Mouse (Mus musculus): ENCODE data around the gene Tex28. TPM values are rescaled to one million over a fixed set of nuclear protein-coding genes. Genes with fewer than 3 reads are reported as not detected.

Tex28 gene
- total and polyA plus RNA-seq, 3 experiments: not detected

- H3K36me3 ChIP-seq (ENCODE audit: control insufficient read depth, insufficient read depth, low read length): no peaks in the 10 kb centered on the region
- H3K79me2 ChIP-seq (replicated peaks; ENCODE audit: control insufficient read depth, insufficient read depth, low read length): no peaks in the 10 kb centered on the region
- H3K4me1 ChIP-seq (ENCODE audit: control insufficient read depth, insufficient read depth, low read length): no peaks in the 10 kb centered on the region
- H3K27me3 ChIP-seq (ENCODE audit: control insufficient read depth, insufficient read depth, low read length): no peaks in the 10 kb centered on the region
- peak overlapping the region; percentile 57 for H3K27ac ChIP-seq
- H3K4me3 ChIP-seq: peak overlapping the region; percentile 43
- DNase-seq: peak; percentile 64 to 70
- WGBS: 18% methylated on average over 10 of the region's 10 CpGs
- peak overlapping the region; percentile 47 for H3K9ac ChIP-seq (ENCODE audit: low read depth, low read length)
- TF ChIP-seq POLR2A (IDR thresholded peaks at IDR 0.05; ENCODE audit: insufficient read depth, low read depth, low read length) (0 out of 2 replicates have a peak, but pooled peaks have one; percentile 15), EP300 (IDR thresholded peaks at IDR 0.05; ENCODE audit: insufficient read depth, low read depth, low read length) (0 out of 2 replicates have a peak, but pooled peaks have one; percentile 46), CTCF (IDR thresholded peaks at IDR 0.05) (peak; percentile 66)
- intact Hi-C loops (cut with DNase I): loop anchor here (2.0 to 5.0 kb wide), 3 partner anchors 93 to 297 kb away; partner anchors contain the start of gene Irak1
Observed at GRCm38 (mm10) chrX:74115511-74115910, 52.1 kb downstream of the Tex28 start.

- Histone ChIP-seq H3K9ac (ENCODE audit: low read depth, low read length) (no peak overlapping the region), H3K79me2 (replicated peaks; ENCODE audit: control insufficient read depth, insufficient read depth, low read length) (no peaks in the 10 kb centered on the region), H3K4me1 (ENCODE audit: control insufficient read depth, insufficient read depth, low read length) (no peaks in the 10 kb centered on the region), H3K36me3 (ENCODE audit: control insufficient read depth, insufficient read depth, low read length) (no peaks in the 10 kb centered on the region), H3K4me3 (no peak overlapping the region), H3K27me3 (ENCODE audit: control insufficient read depth, insufficient read depth, low read length) (no peaks in the 10 kb centered on the region), H3K27ac (no peak overlapping the region)
- no peak for TF ChIP-seq EP300 (IDR thresholded peaks at IDR 0.05; ENCODE audit: insufficient read depth, low read depth, low read length)
- intact Hi-C loops (cut with DNase I): loop anchor here (2.0 kb wide), 1 partner anchor 299 kb away; no protein-coding TSS in a partner anchor
- no peak for DNase-seq
Observed at GRCm38 (mm10) chrX:74114036-74114435, 53.6 kb downstream of the Tex28 start.

GRCm38 (mm10) chrX:74108747-74109146 lies 58.9 kb downstream of the Tex28 start:
- no peak for TF ChIP-seq CTCF (IDR thresholded peaks at IDR 0.05)
- no peak for TF ChIP-seq POLR2A (IDR thresholded peaks at IDR 0.05; ENCODE audit: insufficient read depth, low read depth, low read length)
- TF ChIP-seq EP300 (IDR thresholded peaks at IDR 0.05; ENCODE audit: insufficient read depth, low read depth, low read length): no peak
- no peak overlapping the region for H3K4me3 ChIP-seq
- DNase-seq: peak in 1 of 2 experiments; percentile 32
- H3K9ac ChIP-seq (ENCODE audit: low read depth, low read length): no peak overlapping the region
- 22% methylated on average over 3 of the region's 3 CpGs for WGBS
- H3K36me3 ChIP-seq (ENCODE audit: control insufficient read depth, insufficient read depth, low read length): no peaks in the 10 kb centered on the region
- H3K27ac ChIP-seq: no peak overlapping the region
- no peaks in the 10 kb centered on the region for H3K4me1 ChIP-seq (ENCODE audit: control insufficient read depth, insufficient read depth, low read length)
- intact Hi-C loops (cut with DNase I): no loop called here
- H3K79me2 ChIP-seq (replicated peaks; ENCODE audit: control insufficient read depth, insufficient read depth, low read length): no peaks in the 10 kb centered on the region
- H3K27me3 ChIP-seq (ENCODE audit: control insufficient read depth, insufficient read depth, low read length): no peaks in the 10 kb centered on the region

- H3K79me2 ChIP-seq (replicated peaks; ENCODE audit: control insufficient read depth, insufficient read depth, low read length): no peaks in the 10 kb centered on the region
- intact Hi-C loops (cut with DNase I): no loop called here
- 43% methylated on average over 2 of the region's 2 CpGs for WGBS
- no peak overlapping the region for H3K4me3 ChIP-seq
- no peak for DNase-seq
- H3K27ac ChIP-seq: no peak overlapping the region
- no peak overlapping the region for H3K9ac ChIP-seq (ENCODE audit: low read depth, low read length)
- H3K27me3 ChIP-seq (ENCODE audit: control insufficient read depth, insufficient read depth, low read length): no peaks in the 10 kb centered on the region
- H3K4me1 ChIP-seq (ENCODE audit: control insufficient read depth, insufficient read depth, low read length): no peaks in the 10 kb centered on the region
- no peak for TF ChIP-seq EP300 (IDR thresholded peaks at IDR 0.05; ENCODE audit: insufficient read depth, low read depth, low read length)
- H3K36me3 ChIP-seq (ENCODE audit: control insufficient read depth, insufficient read depth, low read length): no peaks in the 10 kb centered on the region
Observed at GRCm38 (mm10) chrX:74105916-74106315, 61.7 kb downstream of the Tex28 start.

GRCm38 (mm10) chrX:74103457-74104188 lies 64.0 kb downstream of the Tex28 start:
- Histone ChIP-seq H3K27ac (peak overlapping the region; percentile 81), H3K27me3 (ENCODE audit: control insufficient read depth, insufficient read depth, low read length) (no peaks in the 10 kb centered on the region), H3K4me3 (no peak overlapping the region), H3K36me3 (ENCODE audit: control insufficient read depth, insufficient read depth, low read length) (no peaks in the 10 kb centered on the region), H3K79me2 (replicated peaks; ENCODE audit: control insufficient read depth, insufficient read depth, low read length) (no peaks in the 10 kb centered on the region), H3K9ac (ENCODE audit: low read depth, low read length) (no peak overlapping the region), H3K4me1 (ENCODE audit: control insufficient read depth, insufficient read depth, low read length) (no peaks in the 10 kb centered on the region)
- TF ChIP-seq POLR2A (IDR thresholded peaks at IDR 0.05; ENCODE audit: insufficient read depth, low read depth, low read length): no peak
- peak; percentile 56 for TF ChIP-seq CTCF (IDR thresholded peaks at IDR 0.05)
- intact Hi-C loops (cut with DNase I): loop anchor here (5.0 kb wide), 1 partner anchor 136 kb away; the partner anchor contains the start of gene Hcfc1
- 31% methylated on average over 4 of the region's 4 CpGs for WGBS
- DNase-seq: peak in 1 of 2 experiments; percentile 19

Other genes with a start within 250 kb of the Tex28 start
- 1 to 10 TPM; 1.5 to 1.8 TPM for gene Arhgap4, start 246.0 kb downstream of the Tex28 start, total RNA-seq (2021)
- gene Arhgap4, start 246.0 kb downstream of the Tex28 start, polyA plus RNA-seq (2012; rRNA removed): 5.7 and 7.7 TPM in 2 replicates
- gene Naa10, start 245.9 kb downstream of the Tex28 start, total RNA-seq (2021): 10 to 100 TPM; 50.2 to 63.7 TPM
- gene Naa10, start 245.9 kb downstream of the Tex28 start, polyA plus RNA-seq (2012; rRNA removed): 57.2 and 64.5 TPM in 2 replicates
- 1 to 10 TPM; 3.7 to 7.1 TPM for gene Renbp, start 237.0 kb downstream of the Tex28 start, total RNA-seq (2021)
- gene Renbp, start 237.0 kb downstream of the Tex28 start, polyA plus RNA-seq (2012; rRNA removed): 5.1 and 7.3 TPM in 2 replicates
- gene Hcfc1, start 201.5 kb downstream of the Tex28 start, total RNA-seq (2021): 10 to 100 TPM; 37.0 to 37.9 TPM
- gene Hcfc1, start 201.5 kb downstream of the Tex28 start, polyA plus RNA-seq (2012; rRNA removed): 26.3 and 27.6 TPM in 2 replicates
- 10 to 100 TPM; 56.7 to 58.0 TPM for gene Irak1, start 143.9 kb downstream of the Tex28 start, total RNA-seq (2021)
- 112 and 128 TPM in 2 replicates for gene Irak1, start 143.9 kb downstream of the Tex28 start, polyA plus RNA-seq (2012; rRNA removed)
- gene Opn1mw, start 40.4 kb downstream of the Tex28 start, total RNA-seq (2021): not detected
- not detected in 2 replicates for gene Opn1mw, start 40.4 kb downstream of the Tex28 start, polyA plus RNA-seq (2012; rRNA removed)
- 10 to 100 TPM; 27.0 to 32.6 TPM for gene Mecp2, start 32.5 kb downstream of the Tex28 start, total RNA-seq (2021)
- gene Mecp2, start 32.5 kb downstream of the Tex28 start, polyA plus RNA-seq (2012; rRNA removed): 6.2 and 9.6 TPM in 2 replicates
- gene Tktl1, start 9.4 kb upstream of the Tex28 start, total RNA-seq (2021): not detected
- not detected in 2 replicates for gene Tktl1, start 9.4 kb upstream of the Tex28 start, polyA plus RNA-seq (2012; rRNA removed)
- gene Flna, start 82.0 kb upstream of the Tex28 start, total RNA-seq (2021): 100 to 1,000 TPM in 1 of 2 experiments, 10 to 100 TPM in 1; 87.4 to 104 TPM
- 218 and 243 TPM in 2 replicates for gene Flna, start 82.0 kb upstream of the Tex28 start, polyA plus RNA-seq (2012; rRNA removed)
- 10 to 100 TPM; 33.8 to 37.6 TPM for gene Emd, start 86.8 kb upstream of the Tex28 start, total RNA-seq (2021)
- 49.5 and 75.7 TPM in 2 replicates for gene Emd, start 86.8 kb upstream of the Tex28 start, polyA plus RNA-seq (2012; rRNA removed)
- gene Rpl10, start 103.0 kb upstream of the Tex28 start, total RNA-seq (2021): 100 to 1,000 TPM; 200 to 274 TPM
- gene Rpl10, start 103.0 kb upstream of the Tex28 start, polyA plus RNA-seq (2012; rRNA removed): 593 and 754 TPM in 2 replicates
- 10 to 100 TPM; 45.6 to 47.4 TPM for gene Taz, start 114.1 kb upstream of the Tex28 start, total RNA-seq (2021)
- gene Taz, start 114.1 kb upstream of the Tex28 start, polyA plus RNA-seq (2012; rRNA removed): 93.5 and 103 TPM in 2 replicates
- 10 to 100 TPM; 15.4 to 19.7 TPM for gene Dnase1l1, start 114.5 kb upstream of the Tex28 start, total RNA-seq (2021)
- gene Dnase1l1, start 114.5 kb upstream of the Tex28 start, polyA plus RNA-seq (2012; rRNA removed): 21.2 and 33.2 TPM in 2 replicates
- gene Atp6ap1, start 129.3 kb upstream of the Tex28 start, total RNA-seq (2021): 100 to 1,000 TPM; 131 to 132 TPM
- gene Atp6ap1, start 129.3 kb upstream of the Tex28 start, polyA plus RNA-seq (2012; rRNA removed): 240 and 378 TPM in 2 replicates
- gene Gdi1, start 137.2 kb upstream of the Tex28 start, total RNA-seq (2021): 10 to 100 TPM; 63.1 to 71.6 TPM
- gene Gdi1, start 137.2 kb upstream of the Tex28 start, polyA plus RNA-seq (2012; rRNA removed): 121 and 191 TPM in 2 replicates
- gene Fam50a, start 145.2 kb upstream of the Tex28 start, total RNA-seq (2021): 10 to 100 TPM; 24.6 to 24.9 TPM
- 7.1 and 10.2 TPM in 2 replicates for gene Fam50a, start 145.2 kb upstream of the Tex28 start, polyA plus RNA-seq (2012; rRNA removed)
- 1 to 10 TPM in 1 of 2 experiments, under 1 TPM in 1; 0.65 to 1.0 TPM for gene Plxna3, start 161.2 kb upstream of the Tex28 start, total RNA-seq (2021)
- 4.7 and 5.6 TPM in 2 replicates for gene Plxna3, start 161.2 kb upstream of the Tex28 start, polyA plus RNA-seq (2012; rRNA removed)
- gene Lage3, start 185.8 kb upstream of the Tex28 start, total RNA-seq (2021): 10 to 100 TPM; 24.4 to 32.0 TPM
- gene Lage3, start 185.8 kb upstream of the Tex28 start, polyA plus RNA-seq (2012; rRNA removed): 38.5 and 44.6 TPM in 2 replicates
- 10 to 100 TPM; 68.5 to 79.2 TPM for gene Ubl4a, start 205.4 kb upstream of the Tex28 start, total RNA-seq (2021)
- gene Ubl4a, start 205.4 kb upstream of the Tex28 start, polyA plus RNA-seq (2012; rRNA removed): 58.1 and 93.7 TPM in 2 replicates
- gene Slc10a3, start 205.5 kb upstream of the Tex28 start, total RNA-seq (2021): 1 to 10 TPM; 5.1 to 5.8 TPM
- gene Slc10a3, start 205.5 kb upstream of the Tex28 start, polyA plus RNA-seq (2012; rRNA removed): 10.4 and 12.6 TPM in 2 replicates
- 10 to 100 TPM; 16.6 to 21.5 TPM for gene Fam3a, start 225.4 kb upstream of the Tex28 start, total RNA-seq (2021)
- 29.8 and 32.4 TPM in 2 replicates for gene Fam3a, start 225.4 kb upstream of the Tex28 start, polyA plus RNA-seq (2012; rRNA removed)
- gene Ikbkg, start 225.5 kb upstream of the Tex28 start, total RNA-seq (2021): 10 to 100 TPM; 39.7 to 47.6 TPM
- 11.0 and 18.2 TPM in 2 replicates for gene Ikbkg, start 225.5 kb upstream of the Tex28 start, polyA plus RNA-seq (2012; rRNA removed)